Mouse (Mus musculus): ENCODE data around the gene Sertad2.

The Sertad2 gene

DNA sequence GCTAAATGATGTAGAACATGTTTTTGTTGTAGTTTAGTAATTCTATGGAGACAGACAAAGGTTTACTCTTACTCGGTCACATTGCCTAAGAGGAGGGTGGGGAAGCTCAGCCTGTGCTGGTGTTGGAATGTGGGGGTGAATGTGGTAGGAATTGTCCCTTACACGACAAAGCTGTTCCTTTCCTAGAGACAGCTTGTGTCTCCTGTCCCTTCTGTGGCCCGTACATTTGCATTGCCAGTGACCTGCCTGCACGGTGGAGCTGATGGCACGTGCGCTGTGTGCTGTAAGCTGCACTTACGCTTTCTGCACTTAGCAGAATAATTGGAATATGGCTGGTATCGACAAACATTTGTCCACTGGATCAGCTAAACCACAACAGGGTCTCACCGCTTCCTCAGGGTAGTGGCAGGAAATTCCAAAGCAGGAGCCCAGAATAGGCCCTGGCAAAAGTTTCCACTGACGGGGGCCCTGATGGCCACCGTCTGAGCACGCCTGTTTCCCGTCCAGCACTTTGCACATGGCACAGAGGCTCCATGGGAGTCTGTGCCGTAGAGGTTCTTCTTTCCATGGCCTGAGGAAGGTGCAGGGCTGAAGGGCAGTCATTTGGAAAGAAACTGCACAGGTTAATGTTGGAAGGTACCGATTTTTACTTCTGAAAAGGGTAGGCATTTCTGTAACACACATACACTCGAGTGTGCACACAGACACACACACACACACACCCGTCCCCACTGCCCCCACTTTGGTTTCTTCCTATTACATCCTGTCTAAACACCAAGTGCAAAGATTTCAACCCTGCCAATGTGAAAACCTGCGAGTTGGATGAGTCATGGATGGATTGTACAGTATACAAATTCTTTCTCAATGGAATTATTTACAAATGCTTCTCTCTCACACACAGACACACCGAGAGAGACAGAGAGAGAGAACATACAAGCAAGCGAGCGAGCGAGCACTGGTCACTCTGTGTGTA is 51.5 kb downstream of the Sertad2 start:
- no peak for DNase-seq (ENCODE audit: extremely low read depth, low read depth)

DNA sequence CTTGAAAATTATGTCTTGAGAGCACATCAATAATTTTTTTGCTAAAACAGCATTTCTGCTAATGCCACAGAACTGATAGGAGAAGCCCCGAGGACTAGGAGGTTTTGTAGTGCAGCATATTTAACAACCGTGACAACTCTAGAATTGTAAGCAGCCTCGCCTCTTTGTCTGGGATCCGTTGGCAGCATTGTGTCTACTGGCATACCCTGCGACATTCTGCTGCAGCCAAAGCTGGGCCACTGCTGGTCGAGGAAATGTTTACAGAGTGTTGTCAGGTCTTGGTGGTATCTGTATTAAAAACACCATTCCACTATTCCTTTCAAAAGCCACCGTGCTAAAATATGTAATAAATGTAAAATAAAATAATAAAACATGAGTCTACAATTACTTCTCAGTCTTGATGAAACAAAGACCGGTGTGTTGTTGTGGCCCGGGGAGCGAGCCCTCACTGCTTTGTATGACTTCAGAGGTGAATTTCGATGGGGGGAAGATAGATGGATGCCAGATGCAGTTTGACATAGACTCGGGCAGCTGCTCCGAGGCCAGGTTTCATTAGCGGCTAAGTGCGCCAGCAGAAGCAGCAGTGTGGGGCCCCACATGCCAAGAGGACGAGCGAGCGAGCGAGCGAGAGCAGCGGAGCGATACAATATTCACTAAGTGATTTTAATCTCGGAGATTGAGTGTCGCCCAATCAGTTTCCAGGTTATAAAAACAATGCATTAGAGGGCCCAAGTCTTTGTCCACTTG is 60.2 kb downstream of the Sertad2 start:
- DNase-seq (ENCODE audit: extremely low read depth, low read depth): no peak

DNA sequence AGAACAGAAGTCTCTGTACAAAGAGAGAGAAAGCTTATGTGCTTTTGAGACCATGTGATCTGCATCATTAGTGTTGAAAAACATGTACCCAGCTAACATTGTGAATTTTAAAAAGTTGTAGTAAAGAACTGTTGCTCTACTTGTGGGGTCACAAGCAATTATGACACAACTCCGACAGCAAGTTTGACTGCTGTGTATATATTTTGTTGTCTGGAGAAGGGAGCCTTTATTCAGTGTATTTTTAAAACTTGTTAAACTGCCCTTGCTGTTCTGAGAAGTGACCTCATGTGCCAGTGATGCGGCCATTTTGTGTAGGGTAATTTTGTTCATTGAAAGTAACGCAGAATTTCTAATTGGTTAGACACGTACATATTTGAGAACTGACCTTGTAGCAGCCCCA is 61.1 kb downstream of the Sertad2 start:
- DNase-seq (ENCODE audit: extremely low read depth, low read depth): no peak

DNA sequence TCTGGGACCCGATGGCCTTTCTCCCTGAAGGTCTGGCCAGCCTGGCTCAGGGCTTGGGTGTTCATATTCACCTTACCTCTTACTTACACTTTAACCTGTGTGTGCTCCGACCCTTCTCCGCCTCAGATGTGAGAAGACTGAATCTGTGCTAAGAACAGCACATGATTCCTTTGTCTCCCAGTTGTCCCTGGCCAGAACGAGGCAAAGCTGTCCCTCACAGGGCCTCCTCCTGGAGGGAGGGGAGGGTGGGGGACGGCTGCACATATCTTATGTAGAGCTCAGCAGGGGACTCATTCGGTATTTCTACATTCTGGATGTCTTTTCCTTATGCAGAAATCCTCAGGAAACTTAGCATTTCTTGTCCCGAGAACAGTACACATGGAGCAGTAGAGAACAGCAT is 62.6 kb downstream of the Sertad2 start:
- no peak for DNase-seq (ENCODE audit: extremely low read depth, low read depth)

DNA sequence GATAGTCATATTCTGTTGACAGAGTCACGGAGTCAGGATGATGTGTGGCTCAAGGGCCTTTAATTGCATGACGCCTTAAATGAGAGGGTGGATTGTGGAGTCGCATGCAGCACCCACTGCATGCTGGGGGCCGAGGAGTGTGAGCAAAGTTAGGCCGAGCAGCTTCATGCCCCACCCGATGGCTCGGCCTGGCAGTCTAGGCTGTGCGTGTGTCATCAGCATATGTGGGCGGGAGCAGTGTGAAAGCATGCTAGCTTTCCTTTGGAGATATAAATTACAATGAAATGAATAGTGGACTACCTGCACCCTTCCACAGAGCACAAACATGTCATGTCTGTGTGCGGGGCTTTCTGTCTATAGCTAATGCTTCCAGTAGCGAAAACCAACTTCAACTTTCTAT is 65.4 kb downstream of the Sertad2 start:
- DNase-seq (ENCODE audit: extremely low read depth, low read depth): no peak

DNA sequence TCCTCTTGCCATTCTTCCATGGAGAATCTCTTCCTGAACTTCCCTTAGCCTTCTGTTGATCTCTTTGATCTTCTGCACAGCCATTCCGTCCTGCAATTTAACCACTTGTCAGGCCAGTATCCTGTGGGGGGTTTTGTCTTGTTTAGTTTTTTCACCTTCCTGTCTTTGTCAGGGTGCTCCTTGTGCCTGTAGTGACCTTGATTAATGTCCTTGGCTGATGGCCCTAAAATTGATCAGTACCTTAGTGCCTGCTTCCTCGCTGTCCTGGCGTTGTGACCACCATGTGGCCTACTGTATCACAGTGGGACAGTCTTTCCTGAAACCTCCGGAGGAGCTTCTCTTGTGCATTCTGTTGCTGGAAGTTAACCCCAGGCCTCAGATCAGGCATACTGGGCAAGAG is 70.2 kb downstream of the Sertad2 start:
- no peak for DNase-seq (ENCODE audit: extremely low read depth, low read depth)

- no peak for DNase-seq (ENCODE audit: extremely low read depth, low read depth)
Measured at GRCm38 (mm10) chr11:20616103-20616502, 73.0 kb downstream of the Sertad2 start.

GRCm38 (mm10) chr11:20627146-20627545 is 84.1 kb downstream of the Sertad2 start:
- DNase-seq (ENCODE audit: extremely low read depth, low read depth): no peak

- DNase-seq (ENCODE audit: extremely low read depth, low read depth): no peak
Measured at GRCm38 (mm10) chr11:20628216-20628615, 85.2 kb downstream of the Sertad2 start.

DNA sequence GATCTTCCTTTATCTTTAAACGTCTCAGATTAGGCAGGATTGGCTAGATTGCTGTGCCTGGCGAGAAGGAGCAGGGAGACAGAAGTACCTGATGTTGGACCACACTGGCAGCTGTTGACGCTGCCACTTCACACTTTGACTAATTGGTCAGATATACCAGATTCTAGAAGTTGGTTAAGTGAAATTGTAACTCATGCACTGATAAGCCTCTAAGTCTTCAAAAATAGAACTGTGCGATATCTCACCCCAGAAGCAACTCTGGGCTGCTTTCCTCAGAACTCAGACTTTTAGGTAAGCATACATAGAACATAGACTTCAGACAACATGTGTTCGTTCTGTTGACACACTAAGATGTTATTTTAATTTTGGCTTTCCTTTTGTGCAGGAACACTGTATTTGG is 86.6 kb downstream of the Sertad2 start:
- no peak for DNase-seq (ENCODE audit: extremely low read depth, low read depth)

- peak; percentile 73 for DNase-seq (ENCODE audit: extremely low read depth, low read depth)
Measured at GRCm38 (mm10) chr11:20631026-20631940, 88.2 kb downstream of the Sertad2 start.

GRCm38 (mm10) chr11:20631941-20632618 is 89.0 kb downstream of the Sertad2 start:
- DNase-seq (ENCODE audit: extremely low read depth, low read depth): peak; percentile 49

GRCm38 (mm10) chr11:20632619-20632965 is 89.5 kb downstream of the Sertad2 start:
- DNase-seq (ENCODE audit: extremely low read depth, low read depth): peak; percentile 73

GRCm38 (mm10) chr11:20634543-20634942 is 91.5 kb downstream of the Sertad2 start:
- no peak for DNase-seq (ENCODE audit: extremely low read depth, low read depth)

DNA sequence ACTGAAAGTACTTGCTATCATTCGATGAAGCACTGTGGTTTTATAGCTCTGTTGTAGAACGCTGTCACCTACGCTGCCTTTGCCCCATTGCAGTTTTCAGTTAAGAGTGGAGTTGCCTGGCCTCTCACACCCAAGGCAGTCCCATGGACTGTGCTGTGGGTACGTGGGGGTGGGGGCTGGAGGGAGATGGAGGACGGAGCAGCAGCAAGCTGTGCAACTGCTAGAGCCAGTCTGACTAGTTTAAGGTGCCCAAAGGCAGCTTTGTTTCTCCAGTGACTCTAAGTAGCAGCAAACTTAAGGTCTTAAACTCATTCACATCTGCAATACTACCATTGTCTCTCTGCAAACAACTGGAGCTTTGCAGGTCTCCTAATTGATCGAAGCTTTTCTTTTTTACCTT is 92.6 kb downstream of the Sertad2 start:
- DNase-seq (ENCODE audit: extremely low read depth, low read depth): no peak

DNA sequence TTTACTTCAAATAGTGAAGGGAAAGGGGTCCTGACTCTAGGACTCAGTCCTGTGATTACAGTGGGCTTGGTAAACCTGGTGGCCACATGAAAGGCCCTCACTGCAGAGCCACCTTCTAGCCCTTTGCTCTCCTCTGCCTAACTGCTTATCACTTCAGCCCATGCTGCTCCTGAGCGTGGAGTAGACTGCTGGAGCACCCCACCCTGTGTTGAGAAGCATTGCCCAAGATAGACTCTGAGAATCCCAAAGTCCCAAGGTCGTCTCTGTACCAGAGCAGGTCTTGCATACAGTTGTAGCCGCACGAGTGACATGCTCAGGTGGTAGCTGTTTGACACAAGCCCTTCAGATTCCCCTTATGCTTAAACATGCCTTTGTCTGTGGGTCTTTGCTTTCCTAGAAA is 93.1 kb downstream of the Sertad2 start:
- peak; percentile 59 for DNase-seq (ENCODE audit: extremely low read depth, low read depth)

- DNase-seq (ENCODE audit: extremely low read depth, low read depth): no peak
Measured at GRCm38 (mm10) chr11:20637060-20637459, 94.0 kb downstream of the Sertad2 start.

GRCm38 (mm10) chr11:20638841-20639240 is 95.8 kb downstream of the Sertad2 start:
- DNase-seq (ENCODE audit: extremely low read depth, low read depth): no peak

DNA sequence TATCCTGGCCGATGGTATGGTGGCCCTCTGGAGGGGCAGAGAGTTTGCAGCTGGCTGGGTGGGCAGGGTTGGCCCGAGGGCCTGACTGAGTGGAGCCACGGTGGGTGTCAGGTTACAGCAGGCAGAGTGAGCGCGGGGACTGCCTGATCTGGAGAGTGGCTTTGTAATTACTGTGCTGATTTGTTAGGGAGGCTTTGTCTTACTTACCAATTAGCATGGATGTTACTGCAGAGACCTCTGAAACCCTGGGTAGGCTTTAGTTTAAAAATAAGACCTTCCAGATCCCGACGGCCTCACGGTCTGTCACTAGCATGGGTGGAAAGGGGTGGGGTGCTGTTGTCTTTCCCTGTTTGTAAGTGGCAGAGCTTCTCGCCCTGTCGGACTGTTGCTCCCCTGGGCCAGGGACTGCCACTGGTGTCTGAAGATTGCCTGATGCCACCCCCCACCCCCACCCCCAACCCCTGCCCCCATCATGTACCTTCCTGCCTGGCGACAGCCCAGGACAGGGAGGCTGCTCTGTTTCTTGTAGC is 96.9 kb downstream of the Sertad2 start:
- DNase-seq (ENCODE audit: extremely low read depth, low read depth): no peak

GRCm38 (mm10) chr11:20642321-20642720 is 99.3 kb downstream of the Sertad2 start:
- DNase-seq (ENCODE audit: extremely low read depth, low read depth): no peak

DNA sequence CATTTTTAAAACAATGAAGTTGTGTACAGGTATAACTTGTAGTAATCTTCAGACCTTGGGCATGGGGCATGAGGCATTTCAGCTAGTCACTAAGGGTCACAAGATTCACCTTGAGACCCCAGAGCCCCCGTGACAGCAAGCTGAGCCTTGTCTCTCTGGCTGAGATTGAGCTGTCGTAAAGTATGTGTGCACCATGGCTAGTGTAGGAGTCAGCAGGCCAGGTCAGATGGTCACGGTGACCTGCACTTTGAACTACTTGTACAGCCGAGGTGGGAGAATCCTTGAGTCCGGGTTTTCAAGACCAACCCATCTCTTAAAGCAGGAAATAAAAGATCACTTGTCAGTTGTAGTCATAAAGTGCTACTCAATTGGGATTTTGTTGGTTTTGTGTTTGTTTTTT is 100.1 kb downstream of the Sertad2 start:
- DNase-seq (ENCODE audit: extremely low read depth, low read depth): no peak

Data from MEL-GATA-1-ER (cell line).